Mouse (Mus musculus) gastrocnemius, adult 8-10 months (tissue): ENCODE measurements around the gene Impdh1. TPM values are rescaled to one million over a fixed set of nuclear protein-coding genes. Genes with fewer than 3 reads are reported as not detected.
A peak's percentile ranks its signal among the peaks of the same experiment; 100 is the strongest.

Experiments
- DNase-seq, 2 experiments: peaks; one replicate each; pipeline ENCODE4 v3.0.0; 2022; ENCODE audit warnings: low spot score in 2 of 2
- total RNA-seq, 4 experiments: library from RNA; stranded (reverse); gene quantifications; 2 replicates each; pipeline ENCODE4 v1.2.4; 2022

Impdh1 gene
- total RNA-seq, 4 experiments from 2014 or later, result 9.7 to 13.5 (median 10.9) TPM

DNA sequence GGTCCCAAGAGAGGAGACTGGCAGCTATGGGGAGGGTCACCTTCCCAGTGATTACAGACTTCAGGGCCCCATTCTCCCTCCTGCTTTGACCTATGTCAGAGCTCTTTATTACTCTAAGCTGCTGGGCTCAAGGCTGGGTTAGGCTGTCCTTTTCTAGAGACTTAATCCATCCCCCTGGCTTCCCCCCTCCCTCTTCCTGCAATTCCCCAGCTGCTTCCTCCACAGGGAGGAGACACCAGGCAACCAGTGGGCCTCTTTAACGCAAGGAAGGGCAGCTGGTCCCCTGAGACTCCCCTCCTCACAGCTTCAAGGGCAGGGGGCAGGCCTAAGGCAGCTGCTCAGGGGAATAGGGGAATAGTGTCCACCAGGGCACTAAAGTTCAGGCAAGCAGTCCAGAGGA is 1.9 kb downstream of the Impdh1 start:
- DNase-seq, result no peak

DNA sequence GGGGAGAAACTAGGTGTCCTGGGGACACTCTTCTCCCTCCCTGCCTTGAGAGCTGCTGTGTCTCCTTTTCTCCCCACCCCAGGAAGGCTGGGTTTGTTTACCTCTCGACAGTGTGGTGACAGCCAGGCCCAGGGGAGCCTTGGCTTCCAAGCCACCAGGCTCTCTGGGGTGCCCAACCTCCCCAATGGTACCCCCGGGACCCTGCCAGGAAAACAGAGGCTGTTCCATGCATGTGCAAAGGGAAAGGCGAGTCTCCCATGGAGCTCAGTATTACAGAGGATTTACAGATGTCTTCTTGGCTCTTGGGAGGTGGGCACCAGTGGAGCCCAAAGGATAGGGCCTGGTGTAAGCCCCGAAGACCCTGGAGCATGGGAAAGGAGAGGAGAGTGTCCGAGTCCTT is 2.7 kb downstream of the Impdh1 start:
- DNase-seq, result no peak

DNA sequence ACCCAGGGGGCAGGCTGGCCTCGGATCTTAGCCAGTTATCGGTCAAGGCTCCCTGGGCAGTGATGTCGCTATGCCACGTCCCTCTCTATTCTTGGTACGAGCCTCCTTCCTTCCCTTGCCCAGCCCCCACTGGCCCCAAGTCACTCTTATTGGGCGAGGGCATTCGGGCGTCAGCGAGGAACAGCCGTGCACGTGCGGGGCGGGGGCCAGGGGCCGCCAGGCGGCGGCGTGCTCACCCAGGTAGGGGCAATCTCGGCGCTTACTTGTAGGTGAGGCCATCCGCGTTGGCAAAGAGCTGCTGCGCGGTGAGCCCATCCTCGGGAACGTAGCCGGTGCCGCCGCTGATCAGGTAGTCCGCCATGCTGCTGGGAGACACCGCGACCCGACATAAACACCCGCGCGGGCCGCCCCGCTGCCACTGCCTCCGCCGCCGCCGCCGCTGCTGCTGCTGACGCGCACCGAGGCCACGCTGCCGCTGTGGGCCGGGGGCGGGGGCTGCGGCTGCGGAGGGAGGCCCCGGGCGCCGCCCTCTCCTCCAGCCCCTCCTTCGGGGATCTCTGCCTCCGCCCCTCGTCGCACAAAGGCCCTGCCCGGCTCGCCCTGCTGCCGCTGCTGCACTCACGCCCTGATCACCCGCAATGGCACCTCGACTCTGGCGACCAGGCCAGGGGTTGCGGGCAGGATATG is 4.2 kb downstream of the Impdh1 start:
- DNase-seq, result peak; percentile 55 to 67

DNA sequence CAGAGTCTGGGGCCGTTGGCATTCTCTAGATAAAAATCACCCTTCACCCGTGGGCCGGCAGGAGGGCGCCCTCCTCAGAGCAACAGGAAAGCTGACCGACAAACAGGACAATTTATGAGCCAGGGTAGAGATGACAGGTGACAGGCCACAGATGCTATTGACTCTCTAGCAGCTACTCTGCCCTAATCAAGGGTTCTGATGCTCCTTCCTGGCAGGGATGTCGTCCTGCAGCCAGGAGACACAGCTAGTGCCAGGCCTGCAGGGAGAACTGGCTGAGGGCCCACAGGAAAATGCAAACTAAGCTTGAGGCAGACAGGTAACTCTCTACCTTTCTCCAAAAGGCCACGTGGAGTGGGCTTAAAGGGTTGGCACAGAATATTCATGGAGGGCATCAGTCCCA is 5.0 kb downstream of the Impdh1 start:
- no peak for DNase-seq

DNA sequence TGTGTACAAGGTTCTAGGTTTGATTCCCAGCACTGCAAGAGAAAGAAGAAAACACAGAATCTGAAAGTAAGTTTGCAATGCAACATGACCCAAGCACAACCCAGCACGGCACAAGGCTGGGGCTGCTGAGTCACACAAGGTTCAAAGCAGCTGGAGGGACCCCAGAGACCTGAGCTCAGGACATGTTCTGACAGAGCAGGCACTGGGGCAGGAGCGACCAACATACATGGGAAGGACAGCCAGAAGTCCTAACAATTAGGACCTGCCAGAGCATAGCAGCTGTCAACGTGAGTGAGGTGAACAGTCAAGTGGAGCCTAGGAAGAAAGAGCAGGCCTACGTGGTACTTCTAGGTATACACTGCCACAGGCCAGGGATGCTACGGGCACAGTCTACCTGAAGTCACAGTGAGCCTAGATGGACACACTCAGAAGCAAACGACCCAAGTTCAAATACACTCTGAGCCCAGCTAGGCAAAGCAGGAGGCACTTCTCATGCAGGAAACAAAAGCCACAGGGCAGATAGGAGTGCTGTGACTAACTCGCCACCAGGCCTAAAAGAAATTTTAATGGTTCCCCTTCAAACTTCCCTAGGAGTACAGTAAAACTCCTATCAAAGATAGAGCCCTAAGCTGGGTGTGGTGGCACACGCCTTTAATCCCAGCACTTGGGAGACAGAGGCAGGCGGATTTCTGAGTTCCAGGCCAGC is 5.8 kb downstream of the Impdh1 start:
- DNase-seq, result no peak

DNA sequence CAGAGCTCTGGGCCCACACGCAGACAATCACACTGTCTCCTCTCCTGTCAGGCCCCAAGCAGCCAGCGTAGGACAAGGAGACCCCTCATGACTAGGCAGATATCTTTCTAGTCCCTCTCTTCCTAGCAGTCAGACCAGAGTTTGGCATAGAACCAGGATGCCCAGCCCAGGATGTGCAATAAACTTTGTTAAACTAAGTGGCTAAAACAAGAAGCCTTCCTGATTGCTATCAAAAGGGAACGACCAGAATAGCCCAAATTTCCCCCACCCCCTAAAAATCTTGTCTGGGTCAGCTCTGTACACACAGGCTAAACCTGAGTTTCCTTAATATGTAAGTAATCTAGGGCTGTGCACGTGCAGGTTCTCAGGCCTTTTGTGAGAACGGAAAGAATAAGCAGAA is 8.0 kb downstream of the Impdh1 start:
- no peak for DNase-seq

DNA sequence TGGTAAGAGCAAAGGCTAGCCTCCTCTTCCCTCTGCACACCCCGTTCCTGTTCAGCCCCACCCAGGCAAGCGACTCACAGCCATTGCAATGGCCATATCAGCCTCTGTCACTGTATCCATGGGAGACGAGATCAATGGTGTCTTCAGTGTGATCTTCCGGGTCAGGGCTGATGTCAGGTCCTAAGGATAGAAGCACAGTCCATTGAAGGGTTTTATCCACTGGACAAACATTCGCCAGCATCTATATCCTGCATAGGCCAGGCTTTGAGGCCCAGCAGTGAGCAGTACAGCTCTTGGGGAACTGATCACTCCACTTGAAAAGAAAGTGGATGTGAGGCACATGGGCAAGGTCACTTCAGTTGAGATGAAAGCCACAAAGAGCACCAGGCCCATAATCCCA is 9.1 kb downstream of the Impdh1 start:
- no peak for DNase-seq

DNA sequence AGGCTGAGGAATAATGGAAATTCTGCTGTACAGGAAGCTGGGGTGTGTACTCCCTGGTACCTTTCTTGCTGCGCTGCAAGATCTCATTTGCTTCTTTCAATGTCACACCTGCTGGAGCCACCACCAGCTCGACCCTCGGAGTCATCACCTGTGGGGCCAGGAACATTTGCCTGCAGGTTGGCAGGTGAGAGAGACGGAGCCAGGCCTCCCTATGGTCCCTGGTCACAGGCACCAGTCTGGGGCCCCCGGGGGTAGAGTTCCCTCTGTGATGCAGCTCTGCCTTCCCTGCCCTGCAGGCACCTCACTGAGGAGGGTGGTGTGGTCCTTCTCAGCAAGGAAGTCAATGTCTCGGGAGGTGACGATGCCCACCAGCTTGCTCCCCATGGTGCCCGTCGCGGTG is 10.2 kb downstream of the Impdh1 start:
- DNase-seq, result no peak

DNA sequence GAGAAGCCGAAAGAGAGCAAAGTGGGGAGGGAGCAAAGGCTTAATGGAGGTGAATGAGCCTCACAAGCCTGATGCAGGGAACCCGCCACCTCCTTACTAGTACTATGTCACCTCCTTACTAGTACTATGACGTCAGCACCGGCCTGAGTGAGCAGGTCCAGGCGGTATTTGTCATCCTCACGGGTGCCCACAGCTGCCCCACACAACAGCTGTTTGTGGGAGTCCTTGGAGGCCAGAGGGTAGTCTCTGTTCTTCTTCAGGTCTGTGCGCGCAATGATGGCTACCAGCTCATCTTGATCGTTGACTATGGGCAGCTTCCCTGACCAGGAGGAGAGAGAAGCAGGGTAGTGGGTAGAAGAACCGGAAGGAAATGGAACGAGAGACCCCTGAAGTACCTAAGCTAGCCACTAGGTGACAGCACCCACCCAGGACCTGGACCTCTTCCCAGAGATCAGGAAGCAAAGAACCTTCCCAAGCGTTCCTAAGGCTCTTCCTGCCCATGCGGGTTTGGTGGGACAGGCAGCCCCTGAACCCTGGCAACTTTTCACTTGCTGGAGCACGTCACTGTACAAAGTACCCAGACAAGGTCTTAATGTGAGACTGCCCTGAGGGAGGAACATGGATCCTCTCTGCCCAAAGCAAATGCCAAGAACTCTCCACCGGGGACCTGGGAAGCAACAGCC is 11.1 kb downstream of the Impdh1 start:
- no peak for DNase-seq

DNA sequence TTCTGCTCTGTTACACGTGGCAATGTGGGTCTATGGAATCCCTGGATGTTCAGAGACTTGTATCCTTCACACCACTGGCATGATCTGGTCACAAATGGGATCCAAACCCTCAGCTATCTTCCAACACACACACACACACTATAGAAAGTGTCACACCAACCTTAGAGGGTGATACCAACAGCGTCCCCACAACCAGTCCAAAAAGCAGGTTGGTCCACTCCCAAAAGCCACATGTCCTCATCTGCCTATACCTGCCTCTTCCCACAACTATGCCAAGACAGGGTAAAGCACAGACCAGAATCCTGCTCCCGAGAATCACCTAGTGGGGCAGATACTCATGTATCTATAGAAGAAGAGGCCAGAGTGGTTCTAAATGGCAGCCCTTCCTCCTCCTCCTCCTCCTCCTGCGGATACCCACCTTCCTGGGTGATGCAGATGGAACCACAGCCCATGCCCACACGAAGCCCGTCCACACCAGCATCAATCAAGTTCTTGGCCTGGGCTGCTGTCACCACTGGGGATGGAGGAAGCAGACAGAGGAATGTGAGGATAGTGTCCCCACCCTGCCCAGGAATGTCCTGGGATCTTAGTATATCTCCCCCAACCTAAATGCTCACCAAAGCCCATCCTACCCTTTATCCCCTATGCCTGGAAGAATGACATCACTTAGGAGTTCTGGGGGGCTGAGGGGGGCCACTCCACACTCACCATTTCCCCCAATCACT is 12.1 kb downstream of the Impdh1 start:
- no peak for DNase-seq

DNA sequence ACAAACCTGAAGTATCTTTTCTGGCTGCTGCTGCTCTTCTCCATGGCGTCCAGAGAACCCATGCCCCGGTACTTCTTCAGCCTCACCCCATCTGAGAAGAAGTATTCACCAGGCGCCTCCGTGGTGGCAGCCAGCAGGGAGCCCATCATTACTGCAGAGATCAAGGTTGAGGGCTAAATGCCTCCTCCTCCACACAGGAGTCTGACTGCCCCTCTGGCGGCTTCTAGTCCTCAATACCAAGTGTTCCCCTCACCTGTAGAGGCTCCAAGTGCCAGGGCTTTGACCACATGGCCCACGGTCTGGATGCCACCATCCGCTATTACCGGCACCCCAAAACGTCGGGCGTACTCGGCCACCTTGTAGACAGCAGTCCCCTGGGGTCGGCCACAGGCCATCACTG is 13.1 kb downstream of the Impdh1 start:
- no peak for DNase-seq

DNA sequence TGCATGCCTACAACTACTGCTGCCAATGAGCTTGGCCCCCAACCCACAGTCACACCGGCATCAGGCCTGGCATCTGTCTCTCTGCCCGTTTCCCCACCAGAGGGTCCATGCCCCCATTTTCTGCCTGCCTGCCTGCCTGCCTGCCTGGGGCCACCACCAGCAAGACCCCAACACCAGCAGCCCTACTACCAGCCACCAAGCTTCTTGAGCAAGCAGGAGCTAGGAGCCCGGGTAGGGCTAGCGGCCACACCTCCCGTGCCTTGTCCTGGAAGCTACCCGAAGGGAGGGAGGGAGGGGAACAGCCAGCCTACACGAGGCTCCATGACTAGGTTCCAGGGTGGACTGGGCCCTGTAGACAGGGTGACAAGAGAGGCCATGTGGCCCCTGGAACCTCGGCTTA is 14.2 kb downstream of the Impdh1 start:
- no peak for DNase-seq

DNA sequence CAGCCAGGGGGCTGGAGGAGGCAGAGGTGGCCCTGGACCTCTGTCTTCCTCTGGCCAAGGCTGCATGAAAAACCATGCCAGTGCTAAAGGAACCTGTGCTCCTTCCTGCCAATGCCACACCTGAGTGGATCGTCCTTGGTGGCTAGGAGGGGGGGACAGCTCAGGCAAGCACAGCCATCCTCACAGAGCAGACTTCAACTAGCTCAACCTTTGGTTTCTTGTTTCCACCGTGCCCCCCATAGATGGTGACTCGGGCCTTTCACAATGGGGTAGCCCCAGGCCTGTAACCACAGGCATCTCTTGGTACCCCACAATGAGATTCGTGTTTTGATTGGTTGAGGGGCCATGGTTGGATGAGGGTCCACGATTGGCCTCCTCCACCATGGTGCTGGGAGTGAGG is 14.8 kb downstream of the Impdh1 start:
- no peak for DNase-seq

DNA sequence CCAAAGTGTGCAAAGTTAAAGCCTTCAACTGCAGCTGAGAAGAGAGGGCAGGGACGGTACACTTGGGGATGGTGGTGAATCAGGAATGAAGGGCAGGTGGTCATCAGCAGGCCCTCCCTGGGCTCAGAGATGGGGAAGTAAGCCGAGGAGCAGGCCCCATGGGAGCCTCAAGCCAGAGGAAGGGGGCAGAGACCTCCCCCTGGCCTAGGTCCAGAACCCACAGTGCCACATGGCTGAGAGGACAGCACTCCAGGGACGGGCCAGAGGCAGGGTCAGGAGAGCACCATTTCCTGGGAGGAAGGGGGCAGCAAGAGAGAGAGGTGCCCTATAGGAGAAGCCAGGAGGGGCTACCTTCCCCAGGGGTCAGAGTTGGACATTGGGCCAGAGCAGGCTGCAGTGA is 15.7 kb downstream of the Impdh1 start:
- DNase-seq, result no peak

DNA sequence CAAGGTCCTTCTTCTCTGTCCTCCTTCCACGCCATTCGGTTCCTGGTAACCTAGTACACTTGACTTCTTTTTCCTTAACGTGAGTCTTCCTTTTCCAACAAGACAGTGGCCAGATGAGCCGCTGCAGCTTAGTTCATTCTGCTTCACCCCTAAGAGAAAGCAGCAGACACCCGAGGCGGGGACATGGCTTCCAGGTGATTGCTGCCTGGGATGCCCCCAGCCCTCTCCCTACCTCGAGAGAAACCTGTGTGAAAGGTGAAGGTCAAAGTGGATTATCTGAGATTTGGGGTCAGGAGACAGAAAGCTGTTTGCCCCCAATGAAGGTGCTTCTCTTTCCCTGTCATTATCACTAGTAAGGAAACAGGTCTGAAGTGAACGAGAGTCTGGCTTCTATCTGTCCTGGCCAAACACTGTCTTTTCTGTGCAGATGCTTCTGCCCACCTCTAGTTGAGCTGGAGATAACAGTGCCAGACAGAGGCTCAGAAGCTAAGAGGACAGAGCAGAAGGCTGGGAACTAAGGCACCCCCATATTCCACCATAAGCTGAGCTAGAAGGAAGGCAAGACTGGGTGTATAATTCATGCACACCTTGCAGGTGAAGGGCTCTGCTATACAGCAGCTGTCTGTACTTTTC is 16.8 kb downstream of the Impdh1 start:
- DNase-seq, result no peak

DNA sequence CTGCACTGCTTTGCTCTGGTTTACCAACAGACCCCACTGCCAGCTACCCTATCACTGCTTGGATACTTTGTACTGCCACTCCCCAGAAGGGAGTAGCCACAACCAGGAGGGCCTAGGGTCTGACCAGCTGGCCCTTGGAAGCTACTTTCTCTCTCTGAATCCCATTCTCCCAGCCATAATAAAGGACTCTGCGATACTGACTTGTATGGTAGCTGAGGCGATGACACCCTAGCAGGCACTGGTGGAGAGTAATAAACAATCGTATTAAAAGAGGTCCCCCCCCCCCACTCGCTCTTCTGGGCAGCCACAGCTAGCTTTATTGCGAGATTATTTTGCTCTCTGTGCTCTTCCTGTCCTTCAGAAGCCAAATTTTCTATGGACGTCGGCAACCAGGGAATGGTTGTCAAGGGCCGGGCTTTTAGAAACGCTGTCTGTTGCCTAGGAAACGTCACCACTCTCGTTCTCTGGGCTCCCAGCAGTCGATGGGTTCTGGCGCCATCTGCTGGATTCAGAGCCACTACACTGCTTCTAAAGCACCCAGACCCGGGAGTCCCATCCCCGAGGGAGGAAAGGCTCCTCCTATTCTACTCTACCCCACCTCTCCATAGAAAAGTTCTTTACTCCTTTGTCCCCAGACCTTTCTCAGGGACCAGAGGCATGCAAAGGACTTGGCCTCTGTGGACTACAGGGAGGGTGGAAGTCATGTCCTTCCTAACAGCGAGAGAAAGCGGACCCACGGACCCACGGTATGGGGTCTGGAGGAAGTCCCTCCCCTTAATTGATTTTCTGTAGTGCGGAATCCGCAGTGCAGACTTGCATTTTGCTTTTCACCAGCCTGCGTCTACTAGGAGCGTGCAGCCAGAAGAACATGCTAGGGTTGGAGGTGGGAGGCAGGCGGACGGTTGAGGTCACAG is 17.6 kb downstream of the Impdh1 start:
- DNase-seq, result peak; percentile 73 to 74

DNA sequence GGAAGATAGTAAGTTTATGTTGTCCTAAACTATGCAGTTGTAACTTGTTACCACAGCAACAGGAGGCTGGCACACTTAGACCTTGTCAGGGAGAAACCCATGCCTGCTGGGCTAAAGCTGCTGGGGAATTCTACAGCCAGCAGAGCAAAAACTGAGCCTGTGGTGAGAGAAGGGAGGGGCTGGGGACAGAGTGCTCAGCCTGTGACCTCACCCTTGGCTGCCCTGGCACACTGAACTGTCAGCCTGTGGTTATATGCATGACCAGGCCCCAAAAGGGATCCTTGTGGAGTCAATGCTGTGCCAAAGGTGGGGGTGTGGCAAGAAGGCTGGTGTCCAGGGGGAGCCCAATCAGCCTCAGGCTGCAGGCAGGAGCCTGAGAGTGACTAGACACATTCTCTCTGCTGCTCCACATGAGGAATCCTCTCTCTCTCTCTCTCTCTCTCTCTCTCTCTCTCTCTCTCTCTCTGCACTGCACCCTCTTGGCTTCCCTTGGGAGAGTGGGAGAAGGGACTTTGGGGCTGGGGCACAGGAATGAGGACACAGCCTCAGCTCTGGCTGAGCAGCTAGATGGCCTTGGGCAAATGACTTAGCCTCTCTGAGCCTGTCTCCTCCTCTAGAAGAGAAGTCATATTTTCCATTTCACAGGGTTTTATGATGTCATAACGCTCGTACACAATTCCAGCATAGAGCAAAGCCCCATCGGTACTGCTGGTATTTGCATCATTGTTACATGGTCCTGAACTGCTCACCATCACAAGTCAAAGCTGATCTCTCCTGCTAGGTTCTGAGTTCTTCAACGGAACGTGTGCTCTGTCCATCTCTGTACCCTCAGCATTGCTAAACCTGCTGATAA is 20.1 kb downstream of the Impdh1 start:
- DNase-seq, result no peak

DNA sequence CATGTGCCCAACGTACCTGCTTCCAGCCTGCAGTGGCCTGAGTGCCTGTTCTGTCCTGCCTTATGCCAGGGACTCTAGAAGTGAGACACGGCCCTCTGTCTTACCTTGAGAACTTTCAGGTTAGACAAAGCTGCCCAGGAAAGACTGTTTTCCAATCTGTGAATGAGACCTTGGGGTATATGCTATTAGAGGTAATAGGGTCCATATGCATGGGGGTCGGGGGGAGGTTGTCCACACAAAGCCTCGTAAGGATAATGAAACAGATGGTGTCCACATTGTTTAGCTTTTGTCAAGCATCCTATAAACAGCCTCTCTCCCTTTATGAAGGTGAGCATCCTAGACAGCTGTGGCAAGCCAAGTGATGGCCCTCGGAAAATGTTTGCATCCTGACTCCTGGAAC is 21.0 kb downstream of the Impdh1 start:
- no peak for DNase-seq

DNA sequence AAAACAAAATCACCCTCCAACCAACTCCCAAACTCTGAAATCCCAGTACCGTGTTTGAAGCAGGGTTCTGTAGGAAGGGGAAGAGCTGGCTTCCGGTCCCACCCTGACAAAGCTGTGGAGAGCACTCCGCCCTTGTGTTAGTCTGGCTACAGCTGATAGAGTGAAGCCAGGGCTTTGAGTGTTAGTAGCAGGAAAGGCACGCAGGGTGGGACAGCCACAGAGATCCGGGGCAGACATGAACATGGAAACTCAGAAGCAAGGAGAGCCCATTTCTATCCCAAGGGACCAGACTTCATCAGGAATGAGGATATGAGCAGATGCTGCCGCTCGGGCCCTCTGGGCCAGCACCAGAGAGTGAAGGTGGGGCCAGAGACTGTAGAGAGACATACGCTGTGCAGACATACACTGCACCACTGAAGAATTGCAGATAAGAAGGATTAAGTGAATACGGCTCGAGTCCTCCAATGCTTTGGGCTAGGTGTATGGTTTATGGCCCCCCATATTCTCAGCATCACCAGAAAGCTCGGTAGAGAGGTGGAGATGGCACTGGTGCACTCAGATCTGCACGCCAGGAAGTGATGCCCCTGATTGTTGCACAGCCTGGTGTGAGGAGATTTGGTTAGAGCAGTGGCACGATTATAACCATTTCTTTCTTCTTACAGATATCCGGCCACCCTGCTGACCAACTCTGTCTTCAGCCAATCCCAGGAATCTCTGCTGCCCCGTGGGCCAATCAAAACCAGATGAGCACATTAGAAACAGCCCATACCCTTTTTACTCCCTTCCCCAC is 22.0 kb downstream of the Impdh1 start:
- no peak for DNase-seq
